Mouse (Mus musculus): ENCODE results near the gene Rs1. TPM values are rescaled to one million over a fixed set of nuclear protein-coding genes. Genes with fewer than 3 reads are reported as not detected.

Rs1 gene
- polyA plus RNA-seq, 1 experiment from 2014 or later = not detected

GRCm38 (mm10) chrX:160773033-160773432 is 5.2 kb downstream of the Rs1 start:
- no peak overlapping the region for H3K27ac ChIP-seq (replicated peaks; ENCODE audit: low read depth, low read length)
- ATAC-seq (ENCODE audit: insufficient number of reproducible peaks, low FRiP score, low TSS enrichment, low read depth) (no peak), DNase-seq (ENCODE audit: low spot score) (no peak)
- H3K36me3 ChIP-seq (ENCODE audit: control insufficient read depth, insufficient read depth, low read length) = no peaks in the 10 kb centered on the region
- H3K4me1 ChIP-seq (ENCODE audit: control insufficient read depth, insufficient read depth, low read length) = no peaks in the 10 kb centered on the region
- no peak overlapping the region for H3K4me3 ChIP-seq (ENCODE audit: low read depth, low read length)
- H3K4me2 ChIP-seq (ENCODE audit: low read depth, severe bottlenecking) = no peak overlapping the region
- WGBS = 17% methylated on average over 1 of the region's 1 CpGs
- H3K9ac ChIP-seq (ENCODE audit: low read length) = no peak overlapping the region
- H3K27me3 ChIP-seq (ENCODE audit: control insufficient read depth, insufficient read depth, low read length) = 0 out of 2 replicates have a peak, but pooled peaks cover 3% of the 10 kb centered on the region
- H3K9me3 ChIP-seq (ENCODE audit: control insufficient read depth, low read length) = no peaks in the 10 kb centered on the region

- no peaks in the 10 kb centered on the region for H3K9me3 ChIP-seq (ENCODE audit: control insufficient read depth, low read length)
- WGBS = 81% methylated on average over 5 of the region's 5 CpGs
- H3K27ac ChIP-seq (replicated peaks; ENCODE audit: low read depth, low read length) = no peak overlapping the region
- no peak overlapping the region for H3K4me3 ChIP-seq (ENCODE audit: low read depth, low read length)
- H3K9ac ChIP-seq (ENCODE audit: low read length) = no peak overlapping the region
- H3K36me3 ChIP-seq (ENCODE audit: control insufficient read depth, insufficient read depth, low read length) = no peaks in the 10 kb centered on the region
- ATAC-seq (ENCODE audit: insufficient number of reproducible peaks, low FRiP score, low TSS enrichment, low read depth) = no peak
- H3K4me1 ChIP-seq (ENCODE audit: control insufficient read depth, insufficient read depth, low read length) = no peaks in the 10 kb centered on the region
- no peak for DNase-seq (ENCODE audit: low spot score)
- no peak overlapping the region for H3K4me2 ChIP-seq (ENCODE audit: low read depth, severe bottlenecking)
- 0 out of 2 replicates have a peak, but pooled peaks cover 3% of the 10 kb centered on the region for H3K27me3 ChIP-seq (ENCODE audit: control insufficient read depth, insufficient read depth, low read length)
Observed at GRCm38 (mm10) chrX:160782276-160782675, 14.5 kb downstream of the Rs1 start.

GRCm38 (mm10) chrX:160794920-160795319 is 27.1 kb downstream of the Rs1 start:
- 94% methylated on average over 4 of the region's 4 CpGs for WGBS
- H3K4me3 ChIP-seq (ENCODE audit: low read depth, low read length) = no peak overlapping the region
- H3K4me1 ChIP-seq (ENCODE audit: control insufficient read depth, insufficient read depth, low read length) = no peaks in the 10 kb centered on the region
- no peak overlapping the region for H3K4me2 ChIP-seq (ENCODE audit: low read depth, severe bottlenecking)
- no peaks in the 10 kb centered on the region for H3K9me3 ChIP-seq (ENCODE audit: control insufficient read depth, low read length)
- H3K36me3 ChIP-seq (ENCODE audit: control insufficient read depth, insufficient read depth, low read length) = no peaks in the 10 kb centered on the region
- H3K27ac ChIP-seq (replicated peaks; ENCODE audit: low read depth, low read length) = no peak overlapping the region
- no peak overlapping the region for H3K9ac ChIP-seq (ENCODE audit: low read length)
- no peak for DNase-seq (ENCODE audit: low spot score)
- ATAC-seq (ENCODE audit: insufficient number of reproducible peaks, low FRiP score, low TSS enrichment, low read depth) = no peak
- 0 out of 2 replicates have a peak, but pooled peaks cover 2% of the 10 kb centered on the region for H3K27me3 ChIP-seq (ENCODE audit: control insufficient read depth, insufficient read depth, low read length)

DNA sequence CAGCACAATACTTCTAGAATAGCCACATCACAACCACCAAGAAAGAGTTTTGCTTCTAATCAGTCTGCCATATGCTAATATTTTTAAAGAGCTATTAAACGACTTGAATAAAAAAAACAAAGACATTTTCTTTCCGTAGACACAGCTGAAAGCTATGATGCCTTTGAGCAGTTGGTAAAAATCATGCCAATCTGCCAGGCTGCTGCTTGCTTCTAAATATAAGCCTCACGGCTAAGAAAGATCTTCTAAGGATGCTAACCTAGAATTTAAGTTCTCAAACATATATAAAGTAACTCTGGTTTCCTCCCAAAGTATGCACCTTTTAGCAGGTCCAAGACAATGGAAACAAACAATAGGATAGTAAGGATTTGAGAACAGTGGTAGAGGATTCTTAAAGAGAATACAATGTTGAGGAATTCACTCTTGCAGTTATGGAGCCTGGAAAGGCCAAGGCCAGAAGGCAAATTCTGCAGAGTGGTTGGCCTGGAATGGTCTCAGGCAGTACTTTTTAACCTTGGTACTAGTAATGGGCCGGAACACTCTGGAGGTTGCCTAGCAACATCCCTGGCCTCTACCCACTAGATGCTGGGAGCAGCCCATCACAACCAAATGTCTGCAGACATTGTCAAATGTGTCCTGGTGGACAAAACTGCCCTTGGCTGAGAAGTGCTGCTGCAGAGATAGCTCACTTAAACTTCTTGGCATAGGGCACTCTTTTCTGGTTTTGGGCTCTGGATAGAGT is 36.8 kb downstream of the Rs1 start:
- WGBS = 86% methylated on average over 4 of the region's 4 CpGs
- H3K4me1 ChIP-seq (ENCODE audit: control insufficient read depth, insufficient read depth, low read length) = no peaks in the 10 kb centered on the region
- 0 out of 2 replicates have a peak, but pooled peaks cover 2% of the 10 kb centered on the region for H3K27me3 ChIP-seq (ENCODE audit: control insufficient read depth, insufficient read depth, low read length)
- no peaks in the 10 kb centered on the region for H3K36me3 ChIP-seq (ENCODE audit: control insufficient read depth, insufficient read depth, low read length)
- no peaks in the 10 kb centered on the region for H3K9me3 ChIP-seq (ENCODE audit: control insufficient read depth, low read length)
- H3K4me3 ChIP-seq (ENCODE audit: low read depth, low read length) = no peak overlapping the region
- H3K9ac ChIP-seq (ENCODE audit: low read length) = no peak overlapping the region
- no peak overlapping the region for H3K27ac ChIP-seq (replicated peaks; ENCODE audit: low read depth, low read length)
- no peak overlapping the region for H3K4me2 ChIP-seq (ENCODE audit: low read depth, severe bottlenecking)
- DNase-seq (ENCODE audit: low spot score) (no peak), ATAC-seq (ENCODE audit: insufficient number of reproducible peaks, low FRiP score, low TSS enrichment, low read depth) (no peak)

- Histone ChIP-seq H3K9ac (ENCODE audit: low read length) (no peak overlapping the region), H3K4me1 (ENCODE audit: control insufficient read depth, insufficient read depth, low read length) (no peaks in the 10 kb centered on the region), H3K27ac (replicated peaks; ENCODE audit: low read depth, low read length) (no peak overlapping the region), H3K9me3 (ENCODE audit: control insufficient read depth, low read length) (no peaks in the 10 kb centered on the region), H3K4me3 (ENCODE audit: low read depth, low read length) (no peak overlapping the region), H3K4me2 (ENCODE audit: low read depth, severe bottlenecking) (no peak overlapping the region), H3K36me3 (ENCODE audit: control insufficient read depth, insufficient read depth, low read length) (no peaks in the 10 kb centered on the region), H3K27me3 (ENCODE audit: control insufficient read depth, insufficient read depth, low read length) (0 out of 2 replicates have a peak, but pooled peaks cover 4% of the 10 kb centered on the region)
- DNase-seq (ENCODE audit: low spot score) (no peak), ATAC-seq (ENCODE audit: insufficient number of reproducible peaks, low FRiP score, low TSS enrichment, low read depth) (no peak)
- WGBS = 81% methylated on average over 7 of the region's 7 CpGs
Observed at GRCm38 (mm10) chrX:160808226-160808625, 40.4 kb downstream of the Rs1 start.

Other genes with a start within 250 kb of the Rs1 start
- gene Ppef1, start 32.2 kb upstream of the Rs1 start, polyA plus RNA-seq (2014; fragmentation: Nextera tagmentation; extraction: Ambion mirVana) = 0.39 TPM in 1 of 2 replicates, not detected in the other
- gene Gja6, start 139.0 kb downstream of the Rs1 start, polyA plus RNA-seq (2014; fragmentation: Nextera tagmentation; extraction: Ambion mirVana) = 0.07 TPM in 1 of 2 replicates, not detected in the other
- 1.4 and 2.0 TPM in 2 replicates for gene Cdkl5, start 226.7 kb downstream of the Rs1 start, polyA plus RNA-seq (2014; fragmentation: Nextera tagmentation; extraction: Ambion mirVana)